Mouse (Mus musculus) testis, adult 2 months (tissue): ENCODE data around the gene Kif2a.

Experiments
- CTCF ChIP-seq: fragments of 200-500 bp; IDR thresholded peaks from 2 replicates; pipeline ENCODE4 v1.5.1; 2012; ENCODE audit warnings: low read depth, mild to moderate bottlenecking, inconsistent platforms, low read length, moderate library complexity; ENCODE audit not compliant: control insufficient read depth, insufficient read depth, insufficient replicate concordance
- POLR2A ChIP-seq: fragments of 200-500 bp; IDR thresholded peaks from 2 replicates; pipeline ENCODE4 v1.6.1; 2012; ENCODE audit warnings: low read depth, mild to moderate bottlenecking, inconsistent platforms, low read length, moderate library complexity; ENCODE audit not compliant: control insufficient read depth

GRCm38 (mm10) chr13:106947583-106947982 lies 74.3 kb downstream of the Kif2a start:
- TF ChIP-seq POLR2A, result no peak
- TF ChIP-seq CTCF, result no peak
